Mouse (Mus musculus): ENCODE data around the gene Cux2. TPM values are rescaled to one million over a fixed set of nuclear protein-coding genes. Genes with fewer than 3 reads are reported as not detected.

The Cux2 gene
- total and polyA plus RNA-seq, 3 experiments: 1.4 to 3.5 TPM; not detected in 1

DNA sequence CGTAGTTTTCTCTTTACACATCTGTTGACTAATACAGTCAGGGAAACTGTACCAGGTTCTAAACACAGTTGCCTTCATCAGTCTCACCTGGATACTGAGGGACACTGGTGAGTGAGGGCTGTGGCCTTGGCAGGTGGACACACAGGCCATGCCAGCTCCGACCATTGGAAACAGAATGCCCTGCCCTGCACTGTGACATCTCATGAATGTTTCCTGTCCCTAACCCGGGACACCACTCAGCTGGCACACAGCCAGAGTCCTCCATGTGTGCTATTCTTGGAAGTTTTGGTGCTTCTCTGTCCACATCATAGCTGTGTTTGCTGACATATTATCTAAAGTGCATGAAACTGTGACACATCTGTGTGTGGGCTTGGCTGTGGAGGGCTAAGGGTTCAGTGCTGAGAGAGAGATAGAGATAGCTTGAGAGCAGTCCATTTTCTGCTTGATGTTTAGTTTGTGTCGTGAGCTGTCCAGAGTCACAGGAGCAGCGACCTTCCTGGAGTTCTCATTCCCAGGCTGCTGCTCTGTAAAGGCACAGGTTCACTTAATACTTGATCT, 240.2 kb downstream of the Cux2 start:
- H3K36me3 ChIP-seq (ENCODE audit: control insufficient read depth in 1 of 2, insufficient read depth in 2 of 2, low read length in 2 of 2): peaks cover 0 to 12% of the 10 kb centered on the region in 2 experiments; a peak in 2 of 4 replicates

DNA sequence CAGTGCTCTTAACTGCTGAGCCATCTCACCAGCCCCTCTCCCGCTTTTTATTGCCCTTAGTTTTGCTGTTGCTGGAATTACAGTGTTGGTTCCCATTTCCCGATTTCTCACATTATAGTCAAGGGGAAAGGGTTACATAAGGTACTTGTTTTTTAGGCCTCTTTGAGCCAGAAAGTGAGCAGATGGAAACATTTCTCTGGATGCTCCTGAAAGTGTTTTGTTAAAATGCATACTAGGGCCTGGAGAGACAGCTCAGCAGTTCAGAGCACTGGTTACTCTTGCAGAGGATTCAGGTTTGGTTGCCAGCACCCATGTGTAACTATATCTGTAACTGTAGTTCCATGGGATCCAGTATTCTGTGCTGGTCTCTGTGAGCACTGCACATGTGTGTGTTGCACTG, 241.7 kb downstream of the Cux2 start:
- no peak overlapping the region for H3K9ac ChIP-seq (ENCODE audit: control insufficient read depth, low read depth, low read length, poor library complexity, severe bottlenecking)
- no peaks in the 10 kb centered on the region for H3K4me1 ChIP-seq (ENCODE audit: control insufficient read depth in 1 of 2, insufficient read depth in 2 of 2, low read length in 2 of 2)
- H3K36me3 ChIP-seq (ENCODE audit: control insufficient read depth in 1 of 2, insufficient read depth in 2 of 2, low read length in 2 of 2): peaks cover 0 to 13% of the 10 kb centered on the region in 2 experiments; a peak in 2 of 4 replicates
- no peak overlapping the region for H3K4me3 ChIP-seq (ENCODE audit: control insufficient read depth in 1 of 2, insufficient read depth in 1 of 2, low read depth in 2 of 2, low read length in 2 of 2)
- no peaks in the 10 kb centered on the region for H3K27me3 ChIP-seq (ENCODE audit: control insufficient read depth in 1 of 2, insufficient read depth in 2 of 2, low read length in 2 of 2)
- no peak overlapping the region for H3K27ac ChIP-seq (ENCODE audit: control insufficient read depth, low read depth, low read length)
- DNase-seq (ENCODE audit: low read depth, low spot score): no peak
- no peaks in the 10 kb centered on the region for H3K79me2 ChIP-seq (ENCODE audit: control insufficient read depth, insufficient read depth, low read length, poor library complexity)
- TF ChIP-seq ZKSCAN1 (IDR thresholded peaks at IDR 0.05; ENCODE audit: low read depth, low read length) (no peak), GABPA (IDR thresholded peaks at IDR 0.05; ENCODE audit: low read depth, low read length) (no peak), MAX (IDR thresholded peaks at IDR 0.05; ENCODE audit: low read length) (no peak), TCF12 (IDR thresholded peaks at IDR 0.05; ENCODE audit: low read depth, low read length) (no peak), KAT2A (conservative IDR thresholded peaks at IDR 0.05; ENCODE audit: low read depth, low read length) (no peak), RCOR1 (IDR thresholded peaks at IDR 0.05; ENCODE audit: low read depth, low read length) (no peak)
- no peaks in the 10 kb centered on the region for H3K9me3 ChIP-seq (replicated peaks; ENCODE audit: insufficient read depth, low read length)

More for the DNA sequence above, 240.2 kb downstream of the Cux2 start:
- Histone ChIP-seq H3K79me2 (ENCODE audit: control insufficient read depth, insufficient read depth, low read length, poor library complexity) (no peaks in the 10 kb centered on the region), H3K9me3 (replicated peaks; ENCODE audit: insufficient read depth, low read length) (no peaks in the 10 kb centered on the region), H3K27ac (ENCODE audit: control insufficient read depth, low read depth, low read length) (no peak overlapping the region), H3K27me3 (ENCODE audit: control insufficient read depth in 1 of 2, insufficient read depth in 2 of 2, low read length in 2 of 2) (no peaks in the 10 kb centered on the region), H3K4me3 (ENCODE audit: control insufficient read depth in 1 of 2, insufficient read depth in 1 of 2, low read depth in 2 of 2, low read length in 2 of 2) (no peak overlapping the region), H3K4me1 (ENCODE audit: control insufficient read depth in 1 of 2, insufficient read depth in 2 of 2, low read length in 2 of 2) (no peaks in the 10 kb centered on the region), H3K9ac (ENCODE audit: control insufficient read depth, low read depth, low read length, poor library complexity, severe bottlenecking) (no peak overlapping the region)
- TF ChIP-seq TBP (IDR thresholded peaks at IDR 0.05; ENCODE audit: low read depth, low read length) (no peak), RCOR1 (IDR thresholded peaks at IDR 0.05; ENCODE audit: low read depth, low read length) (no peak), ZKSCAN1 (IDR thresholded peaks at IDR 0.05; ENCODE audit: low read depth, low read length) (no peak), ZNF384 (IDR thresholded peaks at IDR 0.05; ENCODE audit: low read depth, low read length) (no peak), POLR2AphosphoS2 (IDR thresholded peaks at IDR 0.05; ENCODE audit: low read length) (no peak), MAFK (IDR thresholded peaks at IDR 0.05; ENCODE audit: borderline replicate concordance, low read depth, low read length) (no peak), ETS1 (IDR thresholded peaks at IDR 0.05; ENCODE audit: low read depth, low read length) (no peak), ZC3H11A (IDR thresholded peaks at IDR 0.05; ENCODE audit: low read depth, low read length) (no peak), GABPA (IDR thresholded peaks at IDR 0.05; ENCODE audit: low read depth, low read length) (no peak), MYB (IDR thresholded peaks at IDR 0.05; ENCODE audit: low read depth, low read length) (no peak), POLR2AphosphoS5 (IDR thresholded peaks at IDR 0.05; ENCODE audit: borderline replicate concordance, low read depth, low read length) (no peak), ZMIZ1 (IDR thresholded peaks at IDR 0.05; ENCODE audit: low read depth, low read length) (no peak), E2F4 (IDR thresholded peaks at IDR 0.05; ENCODE audit: borderline replicate concordance, low read depth, low read length) (no peak), HCFC1 (IDR thresholded peaks at IDR 0.05; ENCODE audit: low read depth, low read length) (no peak), CHD1 (IDR thresholded peaks at IDR 0.05; ENCODE audit: low read depth, low read length) (no peak), KAT2A (conservative IDR thresholded peaks at IDR 0.05; ENCODE audit: low read depth, low read length) (no peak), POLR2A (IDR thresholded peaks at IDR 0.05; ENCODE audit: control insufficient read depth in 1 of 2, insufficient read depth in 1 of 2, low read depth in 1 of 2, low read length in 2 of 2, poor library complexity in 1 of 2) (no peak), NRF1 (IDR thresholded peaks at IDR 0.05; ENCODE audit: insufficient read depth, low read depth, low read length, poor library complexity, severe bottlenecking) (no peak), SMC3 (IDR thresholded peaks at IDR 0.05; ENCODE audit: low read depth, low read length) (no peak), MEF2A (IDR thresholded peaks at IDR 0.05; ENCODE audit: extremely low read depth, insufficient replicate concordance, low read depth, low read length, poor library complexity, severe bottlenecking) (no peak)
- DNase-seq (ENCODE audit: low read depth, low spot score): no peak
